Mouse (Mus musculus): ENCODE results near the gene Fbf1.
A peak's percentile ranks its signal among the peaks of the same experiment; 100 is the strongest.

Fbf1 gene

GRCm38 (mm10) chr11:116185836-116186235, 17.9 kb upstream of the Fbf1 start:
- DNase-seq (ENCODE audit: low spot score in 2 of 2), result no peak

GRCm38 (mm10) chr11:116178411-116179121, 10.6 kb upstream of the Fbf1 start:
- no peak for DNase-seq (ENCODE audit: low spot score in 2 of 2)

GRCm38 (mm10) chr11:116176010-116176409, 8.0 kb upstream of the Fbf1 start:
- no peak for DNase-seq (ENCODE audit: low spot score in 2 of 2)

DNA sequence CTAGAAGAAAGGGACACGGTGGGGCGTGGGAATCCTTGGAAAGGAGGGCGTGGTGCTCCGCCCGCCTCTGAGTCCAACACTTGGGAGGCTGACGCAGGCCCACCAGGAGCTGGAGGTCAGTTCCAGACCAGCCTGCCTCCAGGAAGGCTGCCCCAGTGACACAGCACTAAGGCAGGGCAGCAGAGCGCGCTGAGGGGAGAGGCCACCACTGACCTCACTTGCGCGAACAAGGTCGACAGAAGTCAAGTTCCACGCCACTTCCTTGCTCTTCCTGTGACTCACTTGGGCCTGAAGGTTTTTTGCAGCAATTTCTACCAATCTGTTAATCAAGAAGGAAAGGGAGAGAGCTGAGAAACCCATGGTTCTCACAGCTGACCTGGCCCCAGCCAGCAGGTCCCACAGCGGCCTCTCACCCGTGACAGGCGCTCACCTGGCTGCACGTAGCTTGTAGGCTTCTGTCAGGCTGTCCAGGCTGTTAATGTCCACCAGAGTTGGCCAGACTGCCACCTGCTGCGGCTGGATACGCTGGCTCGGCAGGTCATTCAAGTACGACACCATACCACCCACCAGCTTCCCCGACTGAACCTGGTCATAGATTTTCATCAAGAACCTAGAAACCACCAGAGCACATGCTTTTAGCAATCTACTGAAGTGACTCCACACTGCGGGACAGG, 6.9 kb upstream of the Fbf1 start:
- DNase-seq (ENCODE audit: low spot score in 2 of 2), result no peak

DNA sequence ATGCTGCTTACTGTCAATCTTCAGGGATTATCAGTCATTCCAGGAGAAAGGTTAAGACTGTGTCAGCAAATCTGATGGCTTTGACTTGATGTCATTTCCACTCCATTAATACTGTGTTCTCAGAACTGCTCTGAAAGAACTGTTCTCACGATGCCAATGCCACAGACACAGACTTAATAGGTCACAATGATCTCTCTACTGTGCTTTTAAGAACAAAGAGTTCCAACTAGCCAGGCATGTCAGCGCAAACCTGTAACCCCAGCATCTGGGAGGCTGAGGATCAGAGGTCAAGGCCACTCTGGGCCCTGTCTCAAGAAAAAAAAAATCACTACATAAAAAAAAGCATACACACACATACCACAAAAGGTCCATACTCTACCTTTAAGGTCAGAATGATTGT, 4.0 kb upstream of the Fbf1 start:
- no peak for DNase-seq (ENCODE audit: low spot score in 2 of 2)

- no peak for DNase-seq (ENCODE audit: low spot score in 2 of 2)
Observed at GRCm38 (mm10) chr11:116170003-116170800, 2.2 kb upstream of the Fbf1 start.

GRCm38 (mm10) chr11:116169214-116169613, 1.2 kb upstream of the Fbf1 start:
- no peak for DNase-seq (ENCODE audit: low spot score in 2 of 2)

- DNase-seq (ENCODE audit: low spot score in 2 of 2), result no peak
Observed at GRCm38 (mm10) chr11:116167232-116167631, 734 bp downstream of the Fbf1 start.

DNA sequence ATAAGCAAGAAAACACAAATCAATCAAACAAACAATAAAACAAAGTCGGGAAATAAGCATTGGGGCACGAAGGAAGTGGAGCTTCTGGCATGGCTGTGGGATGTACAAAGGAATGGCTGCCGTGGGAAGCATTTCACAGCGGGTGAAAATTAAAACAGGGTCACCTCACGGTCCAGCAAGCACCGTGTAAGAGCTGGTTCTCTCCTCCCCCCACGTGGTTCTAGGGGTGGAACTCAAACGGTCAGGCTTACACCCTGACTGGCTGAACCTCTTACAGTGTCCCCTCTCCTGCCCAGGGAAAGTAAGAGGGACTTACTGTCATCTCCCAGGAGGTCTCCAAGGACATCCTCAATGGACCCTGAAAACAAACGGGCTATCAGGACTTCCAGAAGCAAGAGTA, 5.0 kb downstream of the Fbf1 start:
- no peak for DNase-seq (ENCODE audit: low spot score in 2 of 2)

- no peak for DNase-seq (ENCODE audit: low spot score in 2 of 2)
Observed at GRCm38 (mm10) chr11:116162146-116162545, 5.8 kb downstream of the Fbf1 start.

DNA sequence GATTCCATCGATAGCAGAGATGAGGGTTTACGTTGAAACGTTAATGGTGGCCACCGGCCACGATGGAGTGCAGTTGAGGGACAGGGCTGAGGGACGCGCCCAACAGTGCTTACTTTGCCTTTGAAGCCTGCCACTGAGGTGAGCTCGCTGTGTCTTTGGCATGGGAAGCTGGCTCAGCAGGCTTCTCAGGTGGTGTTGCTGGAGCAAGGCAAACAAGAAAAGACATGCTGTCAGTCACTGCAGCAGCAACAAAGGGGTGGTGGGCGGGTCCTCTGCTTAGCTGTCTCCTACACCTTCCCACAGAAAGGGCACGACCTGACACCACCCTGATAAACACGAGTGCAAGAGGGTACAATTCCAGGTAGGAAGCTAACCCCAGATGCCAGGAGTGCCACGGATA, 6.7 kb downstream of the Fbf1 start:
- DNase-seq (ENCODE audit: low spot score in 2 of 2), result no peak

DNA sequence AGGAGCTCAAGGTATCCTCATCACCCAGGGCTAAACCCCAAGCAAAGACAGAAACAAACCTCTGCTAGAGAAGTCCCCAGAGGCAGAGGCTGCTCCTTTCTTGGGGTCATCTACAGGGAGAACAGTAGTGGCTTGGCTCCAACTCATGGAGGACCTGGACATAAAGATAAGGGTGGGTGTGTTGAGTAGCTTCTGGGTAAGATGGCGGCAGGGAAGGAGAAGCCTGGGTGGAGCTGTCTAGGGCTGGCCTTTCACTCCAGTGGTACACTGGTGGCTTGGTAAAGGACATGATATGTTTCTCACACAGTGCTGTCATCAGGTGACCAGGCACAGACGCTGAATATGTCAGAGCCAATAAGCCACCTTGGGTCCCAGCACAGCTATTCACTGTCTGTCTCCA, 17.0 kb downstream of the Fbf1 start:
- no peak for DNase-seq (ENCODE audit: low spot score in 2 of 2)

DNA sequence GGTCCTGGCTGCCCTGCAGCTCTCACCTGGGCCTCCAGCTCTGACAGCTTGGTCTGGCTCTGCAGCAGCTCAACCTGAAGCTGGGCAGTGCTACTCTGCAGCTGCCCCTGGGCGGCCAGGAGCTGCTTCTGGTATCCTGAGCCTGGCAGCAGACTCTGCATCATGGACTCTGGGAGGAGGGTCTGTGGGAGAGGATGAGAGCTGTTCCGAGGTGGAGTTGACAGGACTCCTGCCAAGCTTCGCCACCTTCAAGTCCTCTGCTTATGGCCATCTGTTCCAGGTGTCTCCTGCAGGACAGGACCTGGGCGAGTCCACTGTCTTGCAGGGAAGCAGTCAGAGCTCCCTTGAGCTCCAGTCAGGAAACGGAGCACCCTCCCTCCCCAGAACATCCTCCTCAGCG, 18.6 kb downstream of the Fbf1 start:
- no peak for DNase-seq (ENCODE audit: low spot score in 2 of 2)

- DNase-seq (ENCODE audit: low spot score in 2 of 2), result no peak
Observed at GRCm38 (mm10) chr11:116148761-116149221, 19.2 kb downstream of the Fbf1 start.

GRCm38 (mm10) chr11:116146294-116146985, 21.5 kb downstream of the Fbf1 start:
- no peak for DNase-seq (ENCODE audit: low spot score in 2 of 2)

- no peak for DNase-seq (ENCODE audit: low spot score in 2 of 2)
Observed at GRCm38 (mm10) chr11:116145481-116146293, 22.3 kb downstream of the Fbf1 start.

- DNase-seq (ENCODE audit: low spot score in 2 of 2), result no peak
Observed at GRCm38 (mm10) chr11:116143468-116143867, 24.5 kb downstream of the Fbf1 start.

- no peak for DNase-seq (ENCODE audit: low spot score in 2 of 2)
Observed at GRCm38 (mm10) chr11:116142211-116142991, 25.6 kb downstream of the Fbf1 start.

DNA sequence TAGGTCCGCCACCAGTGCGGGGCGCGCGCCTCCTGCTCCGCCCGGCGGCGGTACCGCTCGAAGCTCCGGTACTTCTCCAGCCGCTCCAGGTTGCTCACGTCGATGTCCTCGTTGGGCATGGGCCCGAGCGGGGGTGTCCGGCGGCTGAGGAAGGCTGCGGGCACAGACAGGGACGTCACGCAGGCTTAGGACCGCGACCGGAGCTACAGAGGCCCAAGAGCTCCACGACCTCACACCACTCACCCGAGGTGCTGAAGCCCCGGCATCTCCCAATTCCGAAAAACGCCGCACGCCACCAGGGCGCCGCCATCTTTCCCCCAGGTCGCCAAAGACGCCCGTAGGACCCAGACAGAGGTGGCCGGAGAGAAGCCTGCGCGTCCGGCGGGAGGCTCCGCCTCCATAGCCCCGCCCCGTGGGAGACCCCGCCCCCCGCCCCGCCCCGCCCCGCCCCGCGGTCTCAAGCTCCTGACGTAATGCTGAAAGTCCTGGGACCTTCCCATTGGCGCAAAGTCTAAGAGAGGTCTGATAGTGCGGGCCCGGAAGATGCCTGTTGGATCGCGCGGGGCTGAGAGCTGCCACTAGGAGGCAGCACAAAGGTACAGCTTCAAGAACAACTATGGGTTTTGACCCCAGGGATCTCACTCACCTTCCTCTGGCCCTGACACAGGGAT, 29.4 kb downstream of the Fbf1 start, which contains the start of gene Mrpl38:
TSS of gene Mrpl38 (minus strand) at position 401 of the 671 bp plus-strand sequence.
- peak; percentile 84 to 89 for DNase-seq (ENCODE audit: low spot score in 2 of 2)

DNA sequence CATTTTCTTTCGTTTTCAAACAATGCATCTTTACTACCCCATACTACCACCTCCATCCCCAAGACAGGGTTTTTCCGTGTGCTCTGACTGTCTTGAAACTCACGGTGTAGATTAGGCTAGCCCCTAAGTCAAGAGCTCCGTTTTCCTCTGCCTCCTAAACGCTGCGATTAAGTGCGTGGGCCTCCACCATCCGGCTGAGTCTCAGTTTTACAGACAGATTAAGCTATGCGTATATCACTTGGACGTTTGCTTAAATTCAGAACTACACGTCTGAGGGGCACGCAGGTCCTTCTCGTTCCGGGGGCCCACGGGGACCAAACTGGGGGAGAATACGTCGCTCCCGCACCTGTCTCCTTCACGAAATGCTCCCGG, 29.9 kb downstream of the Fbf1 start:
- no peak for DNase-seq (ENCODE audit: low spot score in 2 of 2)
